Mouse (Mus musculus) lung, postnatal 10 days (tissue): ENCODE results near the gene Krt13.

ENCODE experiments used
- DNase-seq: peaks from one replicate; pipeline ENCODE4 v3.0.0; 2021

The Krt13 gene

DNA sequence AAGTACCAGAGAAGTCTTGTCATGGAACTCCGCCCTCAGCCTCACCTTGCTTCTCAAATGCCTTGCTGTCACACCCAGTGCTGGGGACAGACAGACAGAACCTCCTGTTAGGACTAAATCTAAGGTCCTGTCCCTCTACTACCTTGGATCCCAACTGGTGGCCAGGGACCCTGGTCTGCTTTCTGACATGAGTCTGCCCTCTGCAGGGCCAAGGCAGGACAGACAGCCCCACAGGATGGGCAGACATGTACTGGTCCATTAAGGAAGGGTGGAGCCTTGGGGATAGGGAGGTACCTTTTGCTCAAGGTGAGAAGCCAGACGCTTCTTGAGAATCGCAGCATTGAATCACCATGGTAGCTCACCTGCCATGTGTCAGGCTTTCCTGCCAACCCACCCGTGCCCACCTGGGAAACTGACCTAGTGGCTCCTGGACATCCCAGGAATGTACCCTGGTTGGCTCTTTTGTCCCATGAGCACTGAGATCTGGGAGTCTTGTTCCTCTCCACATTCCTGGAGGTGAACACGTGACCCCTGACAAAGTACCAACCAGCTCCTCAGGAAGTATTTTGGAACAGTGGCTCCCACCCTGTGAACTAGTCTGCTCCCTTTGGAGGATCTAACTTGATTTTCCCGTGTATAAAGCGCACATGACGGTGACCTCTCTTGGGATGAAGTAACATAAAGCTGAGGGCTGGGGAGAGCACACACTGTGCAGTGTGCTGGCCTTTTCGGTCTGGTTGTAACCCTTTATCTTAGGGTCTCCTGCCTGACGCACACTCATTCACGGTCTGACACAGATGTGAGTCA, 8.2 kb downstream of the Krt13 start:
- DNase-seq: no peak

DNA sequence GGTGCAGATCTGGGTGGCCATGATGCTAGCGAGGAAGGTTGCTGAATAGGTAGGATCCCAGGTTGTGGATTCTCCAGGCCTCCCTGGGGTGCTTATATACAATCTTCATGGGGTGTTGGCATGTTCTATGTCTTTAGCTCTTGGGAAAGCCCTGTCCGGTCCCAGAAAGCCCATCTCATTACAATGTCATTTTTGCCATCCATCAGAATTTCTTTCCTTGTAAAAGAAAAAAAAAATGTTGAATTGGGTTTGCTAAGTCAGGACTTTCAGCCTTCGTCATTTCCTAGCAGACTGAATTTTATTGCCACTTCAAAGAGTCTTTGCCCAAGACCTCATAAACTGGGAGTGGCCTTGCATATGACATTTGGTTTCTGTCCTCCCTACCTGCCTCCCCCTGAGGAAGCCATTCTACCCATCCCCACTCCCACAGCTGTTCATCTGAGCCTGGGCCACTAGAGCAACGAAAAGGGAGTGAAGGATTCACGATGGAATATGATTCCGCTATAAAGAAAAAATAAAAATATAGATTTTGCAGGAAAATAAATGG, 15.7 kb downstream of the Krt13 start, which contains the start of gene Krt36:
TSS of gene Krt36 (minus strand) at position 51 of the 547 bp plus-strand sequence.
- DNase-seq: no peak

DNA sequence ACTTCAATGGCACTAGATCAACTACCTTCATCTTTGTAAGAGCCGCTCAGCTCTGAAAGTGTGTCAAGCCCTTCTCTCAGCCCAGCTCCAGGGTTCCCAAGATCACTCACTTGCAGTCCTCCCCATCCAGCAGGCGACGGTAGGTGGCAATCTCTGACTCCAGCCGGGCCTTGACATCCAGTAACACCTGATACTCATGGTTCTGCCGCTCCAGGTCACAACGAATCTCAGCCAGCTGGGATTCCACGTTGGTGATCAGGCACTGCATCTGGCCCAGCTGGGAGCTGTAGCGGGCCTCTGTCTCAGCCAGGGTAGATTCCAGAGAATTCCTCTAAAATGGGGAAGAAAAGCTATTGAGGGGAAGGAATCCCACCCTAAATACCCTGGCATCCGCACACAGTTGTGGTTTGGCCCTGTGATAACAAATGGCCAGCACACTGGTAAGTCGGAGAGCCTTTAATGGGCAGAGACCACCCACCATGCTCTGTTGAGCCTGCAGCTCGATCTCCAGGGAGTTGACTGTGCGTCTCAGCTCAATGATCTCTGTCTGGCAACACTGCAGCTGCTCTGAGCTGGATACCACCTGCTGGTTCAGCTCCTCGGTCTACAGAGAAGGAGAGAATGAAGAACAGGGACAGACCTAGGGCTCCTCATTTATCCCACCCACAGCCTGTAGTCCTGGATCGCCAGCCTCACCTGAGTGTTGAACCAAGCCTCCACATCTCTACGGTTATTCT, 18.5 kb downstream of the Krt13 start:
- DNase-seq: no peak

DNA sequence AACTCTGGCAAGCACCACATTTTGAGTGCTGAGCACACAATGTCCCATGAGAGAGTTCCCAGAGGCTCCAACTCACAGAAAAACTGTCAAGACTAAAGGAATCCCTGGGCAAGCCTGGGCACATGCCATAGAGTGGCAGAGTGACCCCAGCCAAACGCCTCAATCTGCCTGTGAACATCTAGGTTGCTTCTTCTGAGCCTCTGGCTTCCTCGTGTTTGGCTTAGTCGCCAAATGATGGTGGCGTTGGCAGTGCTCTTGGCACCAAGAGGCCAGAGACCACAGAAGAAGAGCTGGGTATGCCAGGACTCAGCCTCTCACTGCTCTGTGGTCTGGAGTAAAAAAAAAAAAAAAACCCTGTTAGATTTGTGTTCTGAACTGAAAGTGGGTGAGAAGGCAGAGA, 21.0 kb downstream of the Krt13 start:
- DNase-seq: no peak

DNA sequence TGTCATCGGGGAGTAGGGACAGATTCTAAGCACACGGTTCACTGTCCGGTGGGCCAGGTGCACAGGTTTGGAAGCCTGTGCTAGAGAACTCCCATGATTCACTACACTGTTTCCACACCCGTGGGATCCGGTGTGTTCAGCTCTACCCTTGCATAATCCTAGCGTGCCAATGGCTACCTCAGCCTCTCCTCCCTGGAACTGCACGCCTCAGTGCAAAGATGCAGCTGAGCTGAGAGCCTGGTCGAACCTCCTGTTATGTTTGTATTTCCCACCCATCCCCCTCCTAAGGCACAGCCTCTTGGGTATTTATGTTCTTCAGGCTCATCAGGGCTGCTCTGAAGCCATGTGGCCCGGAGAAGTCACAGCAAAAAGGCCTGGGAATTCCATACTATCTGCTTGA, 23.5 kb downstream of the Krt13 start:
- no peak for DNase-seq

DNA sequence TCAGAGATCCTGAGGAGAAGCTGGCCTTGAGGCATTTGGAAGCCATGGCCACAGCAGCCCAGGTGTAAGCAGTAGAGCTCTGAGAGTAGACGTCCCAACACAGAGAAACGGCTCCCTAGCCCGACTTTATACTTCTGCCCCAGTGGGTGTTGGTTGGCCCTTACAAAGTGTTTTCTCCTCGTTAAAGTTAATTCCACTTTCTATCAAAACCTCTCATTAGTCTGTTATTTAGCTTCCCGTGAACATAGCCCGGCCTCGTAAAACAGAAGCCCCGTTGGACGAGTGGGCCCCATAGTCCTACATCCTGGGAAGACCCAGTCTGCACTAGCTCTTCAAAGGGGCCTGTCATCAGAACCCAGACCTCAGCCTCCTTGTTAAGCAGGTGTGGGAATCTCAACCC, 25.2 kb downstream of the Krt13 start, which contains the start of gene Krt35:
TSS of gene Krt35 (minus strand) at position 101 of the 400 bp plus-strand sequence.
- DNase-seq: no peak

DNA sequence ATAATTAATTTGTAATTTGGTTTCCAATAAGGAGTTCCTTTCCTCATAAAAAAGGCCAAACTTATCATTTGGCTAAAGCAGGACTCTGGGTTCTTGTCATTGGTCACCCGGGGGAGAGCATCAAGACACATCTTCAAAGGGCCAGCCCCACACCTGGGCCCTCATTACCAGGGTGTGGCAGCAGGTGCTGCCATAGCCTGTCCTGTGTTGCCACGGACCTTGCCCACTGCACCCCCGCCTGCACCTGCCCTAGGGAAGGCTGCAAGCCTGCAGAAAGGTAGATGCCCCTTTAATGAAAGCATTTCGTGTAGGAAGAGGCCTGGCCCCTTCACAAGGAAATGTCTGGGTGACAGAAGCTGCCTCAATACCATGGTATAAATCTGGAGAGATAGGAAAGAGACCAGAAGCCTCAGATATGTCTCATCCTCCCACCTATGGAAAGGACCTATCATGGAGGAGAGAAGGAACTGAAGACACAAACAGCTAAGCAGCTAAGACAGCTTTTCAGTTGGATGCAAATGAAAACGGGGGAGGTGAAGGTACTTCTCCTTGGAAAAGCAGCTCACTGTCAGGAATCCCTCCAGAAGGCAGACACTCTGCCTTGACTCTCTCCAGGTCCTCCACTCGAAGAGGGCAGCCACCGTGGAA, 32.9 kb downstream of the Krt13 start:
- no peak for DNase-seq

DNA sequence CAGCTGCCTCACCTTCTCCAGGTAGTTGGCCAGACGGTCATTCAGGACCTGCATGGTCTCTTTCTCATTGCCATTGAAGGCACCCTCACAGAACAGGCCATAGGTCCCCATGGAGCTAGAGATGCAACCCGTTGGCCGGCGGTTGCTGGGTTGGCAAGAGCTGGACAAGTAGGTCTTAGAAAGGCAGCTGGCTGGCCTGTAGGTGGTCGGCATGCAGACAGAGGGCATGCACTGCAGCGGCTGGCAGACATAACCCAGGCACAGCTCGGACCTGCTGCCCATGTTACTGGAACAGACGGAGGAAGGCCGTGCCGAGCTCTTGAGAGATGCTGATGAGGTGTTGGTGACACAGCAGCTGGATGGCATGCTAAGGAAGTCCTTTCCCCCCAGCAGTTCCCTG, 33.5 kb downstream of the Krt13 start, which contains the start of gene Krt32:
TSS of gene Krt32 (minus strand) at position 366 of the 400 bp plus-strand sequence.
- DNase-seq: no peak

DNA sequence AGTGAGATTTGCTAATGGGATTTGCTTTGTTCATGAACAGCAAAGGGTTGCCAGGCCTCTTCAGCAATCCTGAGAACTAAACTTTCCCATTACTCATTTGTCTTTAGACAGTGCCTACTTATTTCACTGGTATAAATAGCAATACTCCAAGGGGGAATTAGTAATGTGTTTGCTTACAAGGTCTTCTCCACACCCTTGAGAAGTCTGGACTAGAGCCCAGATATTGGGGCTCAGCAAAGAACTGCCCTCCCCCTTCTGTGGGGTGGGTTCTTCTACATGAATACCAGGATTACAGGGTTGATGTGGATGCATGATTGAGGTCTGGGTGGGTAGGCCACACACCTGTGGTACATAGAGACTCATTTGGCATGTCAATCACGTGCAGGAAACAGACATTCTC, 47.5 kb downstream of the Krt13 start:
- DNase-seq: no peak
